In genomic region chrX:153640615-153641014, GRCm38 (mm10) we compare ENCODE assay signal across 10 mouse cellular contexts. TPM values are rescaled to one million over a fixed set of nuclear protein-coding genes. Genes with fewer than 3 reads are reported as not detected.
DNase-seq lines count a peak whose midpoint lies in the region; ATAC-seq lines count a peak whose summit lies in the region.
"Had no signal": no experiment of that assay in that cellular context is flagged by ENCODE, and none has a peak within 500 bp of the region (broad histone marks: within the 10 kb centered on the region; RNA-seq: fewer than 3 reads in every experiment).

No protein-coding gene starts in this region.

- no peaks in the 10 kb centered on the region for H3K9me3 ChIP-seq in hindbrain, embryonic 10.5 days
- H3K9me3 ChIP-seq in hindbrain, embryonic 14.5 days (ENCODE audit: control insufficient read depth, low read length): no peaks in the 10 kb centered on the region
- H3K9me3 ChIP-seq: kidney, embryonic 15.5 days; neural tube, embryonic 15.5 days had no signal

- H3K27ac ChIP-seq in hindbrain, embryonic 10.5 days: no peak overlapping the region
- no peak overlapping the region for H3K27ac ChIP-seq in hindbrain, embryonic 14.5 days
- H3K27ac ChIP-seq: kidney, embryonic 15.5 days; neural tube, embryonic 15.5 days had no signal

- no peaks in the 10 kb centered on the region for H3K4me1 ChIP-seq in hindbrain, embryonic 10.5 days (replicated peaks)
- no peaks in the 10 kb centered on the region for H3K4me1 ChIP-seq in hindbrain, embryonic 14.5 days (replicated peaks; ENCODE audit: control insufficient read depth, insufficient read depth, low read length)
- H3K4me1 ChIP-seq: kidney, embryonic 15.5 days; neural tube, embryonic 15.5 days had no signal

- H3K4me3 ChIP-seq in hindbrain, embryonic 10.5 days: no peak overlapping the region
- no peak overlapping the region for H3K4me3 ChIP-seq in hindbrain, embryonic 14.5 days (replicated peaks; ENCODE audit: low read length)
- H3K4me3 ChIP-seq: kidney, embryonic 15.5 days; neural tube, embryonic 15.5 days had no signal

- H3K36me3 ChIP-seq in hindbrain, embryonic 10.5 days: no peaks in the 10 kb centered on the region
- no peaks in the 10 kb centered on the region for H3K36me3 ChIP-seq in hindbrain, embryonic 14.5 days (replicated peaks; ENCODE audit: control insufficient read depth, insufficient read depth)
- H3K36me3 ChIP-seq: kidney, embryonic 15.5 days; neural tube, embryonic 15.5 days had no signal

- intact Hi-C loops in left cerebral cortex, postnatal 10 days (cut with DNase I): no loop called here

- no peak overlapping the region for H3K9ac ChIP-seq in hindbrain, embryonic 14.5 days
- H3K9ac ChIP-seq: kidney, embryonic 15.5 days; neural tube, embryonic 15.5 days had no signal

- no peak overlapping the region for H3K4me2 ChIP-seq in hindbrain, embryonic 14.5 days (replicated peaks)
- H3K4me2 ChIP-seq: kidney, embryonic 15.5 days; neural tube, embryonic 15.5 days had no signal

- DNase-seq in hindbrain, embryonic 10.5 days (ENCODE audit: low spot score): peak; percentile 7
- no peak for DNase-seq in hindbrain, embryonic 14.5 days (ENCODE audit: low spot score)
- peak; percentile 8 for DNase-seq in right cerebral cortex, postnatal 14 days
- no peak for DNase-seq in right cerebral cortex, adult 18-20 months
- peak; percentile 23 for DNase-seq in c-Kit-positive CD71-positive TER-119-positive erythroid progenitor cells, embryonic 14.5 days (ENCODE audit: low spot score)
- peak; percentile 3 for DNase-seq in thymus, postnatal 25 days
- no peak for DNase-seq in gastrocnemius, adult 18-20 months (ENCODE audit: low spot score)
- DNase-seq in left cerebral cortex, postnatal 10 days (ENCODE audit: extremely low spot score in 1 of 2, low spot score in 2 of 2): no peak

- 79% methylated on average over 3 of the region's 3 CpGs for WGBS in hindbrain, embryonic 10.5 days
- WGBS in hindbrain, embryonic 14.5 days: 76% methylated on average over 3 of the region's 3 CpGs

- no peaks in the 10 kb centered on the region for H3K27me3 ChIP-seq in hindbrain, embryonic 10.5 days (ENCODE audit: insufficient read depth, poor library complexity, severe bottlenecking)
- no peaks in the 10 kb centered on the region for H3K27me3 ChIP-seq in hindbrain, embryonic 14.5 days (ENCODE audit: control insufficient read depth, insufficient read depth, low read length)
- H3K27me3 ChIP-seq: neural tube, embryonic 15.5 days had no signal

- no peak for ATAC-seq in hindbrain, embryonic 14.5 days (ENCODE audit: low FRiP score)

RNA-seq across cellular contexts. Expression of gene Kctd12b, which starts 55.6 kb away (rescaled TPM):
- polyA plus RNA-seq in hindbrain, embryonic 10.5 days (2016; fragmentation: Nextera tagmentation; extraction: Ambion mirVana): 2.6 and 4.6 TPM in 2 replicates
- 3.7 and 4.3 TPM in 2 replicates for polyA plus RNA-seq in hindbrain, embryonic 14.5 days (2014; fragmentation: Nextera tagmentation; extraction: Ambion mirVana)
- 1 to 10 TPM in 1 of 2 experiments, under 1 TPM in 1; 0.73 to 1.7 TPM for total RNA-seq in gastrocnemius, adult 18-20 months (2021)
- 1 to 10 TPM; 3.4 to 4.1 TPM for total RNA-seq in left cerebral cortex, postnatal 10 days (2021)

Comparison
In these comparisons a context has a peak if more than half of its experiments do, and no peak if none do; other contexts are left out.
1. DNase-seq: peak in hindbrain, embryonic 10.5 days (single experiment), right cerebral cortex, postnatal 14 days (single experiment), c-Kit-positive CD71-positive TER-119-positive erythroid progenitor cells, embryonic 14.5 days (single experiment) and thymus, postnatal 25 days (single experiment); none in hindbrain, embryonic 14.5 days (single experiment), right cerebral cortex, adult 18-20 months (single experiment), gastrocnemius, adult 18-20 months (single experiment) and left cerebral cortex, postnatal 10 days (0 of 2).